Mouse (Mus musculus): ENCODE measurements around the gene Adipoq.

- TF ChIP-seq POLR2A (IDR thresholded peaks at IDR 0.05; ENCODE audit: low read depth, low read length) (no peak), CTCF (IDR thresholded peaks at IDR 0.05; ENCODE audit: extremely low read depth, insufficient read depth, insufficient read length, insufficient replicate concordance) (no peak)
Observed at GRCm38 (mm10) chr16:23100099-23100575, 46.2 kb upstream of the Adipoq start.
